Mouse (Mus musculus) limb, embryonic 14.5 days (tissue): ENCODE results near the gene Vav2. TPM values are rescaled to one million over a fixed set of nuclear protein-coding genes. Genes with fewer than 3 reads are reported as not detected.

ENCODE experiments used
- ATAC-seq: fragments of 200-750 bp; cut with Nextera tagmentation; 2 replicates; pipeline ENCODE4 v1.8.0; 2017; ENCODE audit warnings: low read depth, moderate number of reproducible peaks, moderate TSS enrichment; ENCODE audit not compliant: low FRiP score
- DNase-seq: peaks from one replicate; pipeline ENCODE4 v3.0.0-alpha.2; 2015; ENCODE audit warnings: low spot score
- H3K27ac ChIP-seq: fragments of 300-500 bp; sonication (generic); replicated peaks from 2 replicates; pipeline ENCODE4 v1.5.1; 2014; ENCODE audit warnings: low read depth, mild to moderate bottlenecking, low read length, moderate library complexity, mixed read lengths
- H3K27me3 ChIP-seq: fragments of 300-500 bp; sonication (generic); 2 replicates; pipeline ENCODE4 v1.6.1; 2014; ENCODE audit warnings: low read length, mixed read lengths; ENCODE audit not compliant: control insufficient read depth, insufficient read depth
- H3K36me3 ChIP-seq: fragments of 300-500 bp; sonication (generic); 2 replicates; pipeline ENCODE4 v1.6.1; 2014; ENCODE audit warnings: mild to moderate bottlenecking, low read length, moderate library complexity, mixed read lengths; ENCODE audit not compliant: control insufficient read depth, insufficient read depth
- H3K4me1 ChIP-seq: fragments of 300-500 bp; sonication (generic); 2 replicates; pipeline ENCODE4 v1.6.1; 2014; ENCODE audit warnings: antibody characterized with exemption, low read length, mixed read lengths; ENCODE audit not compliant: control insufficient read depth, insufficient read depth
- H3K4me2 ChIP-seq: fragments of 300-500 bp; sonication (generic); replicated peaks from 2 replicates; pipeline ENCODE4 v1.6.1; 2014; ENCODE audit warnings: low read depth, mild to moderate bottlenecking, low read length, moderate library complexity; ENCODE audit not compliant: severe bottlenecking
- H3K4me3 ChIP-seq: fragments of 300-500 bp; sonication (generic); replicated peaks from 2 replicates; pipeline ENCODE4 v1.5.1; 2014; ENCODE audit warnings: low read length
- H3K9ac ChIP-seq: fragments of 300-500 bp; sonication (generic); 2 replicates; pipeline ENCODE4 v1.6.1; 2014; ENCODE audit warnings: mild to moderate bottlenecking, low read depth, low read length, moderate library complexity; ENCODE audit not compliant: severe bottlenecking
- H3K9me3 ChIP-seq: fragments of 300-500 bp; sonication (generic); 2 replicates; pipeline ENCODE4 v1.6.1; 2016; ENCODE audit warnings: low read length; ENCODE audit not compliant: control insufficient read depth
- POLR2A ChIP-seq: fragments of 200-500 bp; IDR thresholded peaks from 2 replicates; pipeline ENCODE4 v1.8.0; 2012; ENCODE audit warnings: inconsistent platforms, mild to moderate bottlenecking, moderate library complexity, borderline replicate concordance; ENCODE audit not compliant: insufficient read depth, insufficient read length; ENCODE audit errors: extremely low read depth
- WGBS: fragments of 180-500 bp; shearing (Covaris S2); extraction: QIAGEN DNeasy Blood & Tissue Kit; methylation state at CpG from one replicate; pipeline ENCODE4 v1.1.7; 2014; 5-methylcytosine and 5-hydroxymethylcytosine counted together
- microRNA-seq: library from miRNA; unstranded; fragments of <30 nt; microRNA quantifications from one replicate; pipeline ENCODE4, GENCODE M21; 2016
- polyA plus RNA-seq, 2 experiments: library from polyadenylated mRNA; depleted of rRNA in 1 of 2; stranded (reverse) in 1 of 2; unstranded in 1 of 2; fragments of >200 nt; fragmentation: Nextera tagmentation in 1 of 2; extraction: Ambion mirVana in 1 of 2; gene quantifications; 2 replicates each; pipeline versions ENCODE4 v1.2.1 to v1.2.3; 2012 to 2014

Gene Vav2
- polyA plus RNA-seq, 2 experiments, result 5.9 to 19.6 TPM

DNA sequence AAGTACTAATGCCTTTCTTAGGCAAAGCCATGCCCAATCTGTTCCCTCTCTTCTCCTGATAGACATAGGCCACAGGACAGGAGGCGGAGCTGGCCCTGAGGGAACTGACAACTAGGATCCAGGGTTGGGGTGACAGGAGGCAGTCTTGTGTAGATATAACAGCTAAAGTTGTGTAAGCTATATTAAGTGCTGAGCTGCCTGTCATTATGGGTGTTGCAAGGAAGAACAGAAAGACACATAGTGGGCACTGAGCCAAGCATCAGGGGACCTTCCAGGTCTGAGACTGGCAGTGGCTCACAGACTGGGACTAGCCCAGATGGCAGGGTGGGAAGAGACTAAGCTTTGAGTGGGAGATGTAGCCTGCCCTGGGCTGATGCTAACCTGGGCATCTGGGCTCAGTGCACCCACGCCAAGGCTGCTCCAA lies 208.7 kb downstream of the Vav2 start:
- TF ChIP-seq POLR2A, result no peak
- WGBS, result 65% methylated on average over 2 of the region's 2 CpGs
- H3K27ac ChIP-seq, result no peak overlapping the region
- no peaks in the 10 kb centered on the region for H3K4me1 ChIP-seq
- H3K9me3 ChIP-seq, result no peaks in the 10 kb centered on the region
- H3K4me3 ChIP-seq, result no peak overlapping the region
- ATAC-seq, result no peak
- H3K27me3 ChIP-seq, result no peaks in the 10 kb centered on the region
- H3K36me3 ChIP-seq, result no peaks in the 10 kb centered on the region
- H3K4me2 ChIP-seq, result no peak overlapping the region
- H3K9ac ChIP-seq, result no peak overlapping the region
- no peak for DNase-seq

- Histone ChIP-seq H3K4me2 (no peak overlapping the region), H3K4me1 (no peaks in the 10 kb centered on the region), H3K27me3 (no peaks in the 10 kb centered on the region), H3K36me3 (no peaks in the 10 kb centered on the region), H3K27ac (no peak overlapping the region), H3K9ac (no peak overlapping the region), H3K4me3 (no peak overlapping the region), H3K9me3 (no peaks in the 10 kb centered on the region)
- 73% methylated on average over 2 of the region's 2 CpGs for WGBS
- ATAC-seq, result no peak
- TF ChIP-seq POLR2A, result no peak
- DNase-seq, result no peak
Observed at GRCm38 (mm10) chr2:27215537-27215936, 211.3 kb downstream of the Vav2 start.

Small RNAs within 50 kb of the gene (microRNA-seq; reads per million reads assigned to microRNA genes)
- gene Gm24049 (not detected), gene Mir7578 (not detected)

Other genes starting within 250 kb of the Vav2 start
- gene Sardh, start 178.7 kb downstream of the Vav2 start, polyA plus RNA-seq (2012; rRNA removed), result 9.9 and 10.9 TPM in 2 replicates
- gene Sardh, start 178.7 kb downstream of the Vav2 start, polyA plus RNA-seq (2014; fragmentation: Nextera tagmentation; extraction: Ambion mirVana), result 8.7 and 11.0 TPM in 2 replicates
- 12.5 and 13.0 TPM in 2 replicates for gene Brd3os, start 15.3 kb upstream of the Vav2 start, polyA plus RNA-seq (2012; rRNA removed)
- gene Brd3os, start 15.3 kb upstream of the Vav2 start, polyA plus RNA-seq (2014; fragmentation: Nextera tagmentation; extraction: Ambion mirVana), result 9.9 and 13.7 TPM in 2 replicates
- 75.5 and 78.1 TPM in 2 replicates for gene Brd3, start 80.6 kb upstream of the Vav2 start, polyA plus RNA-seq (2012; rRNA removed)
- 155 and 177 TPM in 2 replicates for gene Brd3, start 80.6 kb upstream of the Vav2 start, polyA plus RNA-seq (2014; fragmentation: Nextera tagmentation; extraction: Ambion mirVana)
- gene Wdr5, start 88.1 kb upstream of the Vav2 start, polyA plus RNA-seq (2012; rRNA removed), result 64.2 and 66.0 TPM in 2 replicates
- gene Wdr5, start 88.1 kb upstream of the Vav2 start, polyA plus RNA-seq (2014; fragmentation: Nextera tagmentation; extraction: Ambion mirVana), result 51.6 and 56.9 TPM in 2 replicates
- gene Rxra, start 249.4 kb upstream of the Vav2 start, polyA plus RNA-seq (2012; rRNA removed), result 56.8 and 80.3 TPM in 2 replicates
- gene Rxra, start 249.4 kb upstream of the Vav2 start, polyA plus RNA-seq (2014; fragmentation: Nextera tagmentation; extraction: Ambion mirVana), result 13.8 and 17.0 TPM in 2 replicates